Mouse (Mus musculus): ENCODE data around the gene Dpf2. TPM values are rescaled to one million over a fixed set of nuclear protein-coding genes. Genes with fewer than 3 reads are reported as not detected.

The Dpf2 gene
- total and polyA plus RNA-seq, 2 experiments from 2014 or later, result 56.8 to 64.5 TPM

GRCm38 (mm10) chr19:5874969-5875480, 37.8 kb downstream of the Dpf2 start, which contains the start of gene Frmd8:
Gene Frmd8, minus strand, starts transcription at chr19:5875274.
- TF ChIP-seq CTCF (IDR thresholded peaks at IDR 0.05; ENCODE audit: low read depth), result no peak
- DNase-seq, result peak; percentile 97
- H3K9me3 ChIP-seq (ENCODE audit: low read length), result no peaks in the 10 kb centered on the region
- ATAC-seq, result peak; percentile 97
- peak within 1 kb of the TSS; percentile 62 for H3K27ac ChIP-seq (ENCODE audit: low read depth, low read length)
- WGBS, result under 1% methylated on average over 37 of the region's 37 CpGs
- peaks cover 12% of the 10 kb centered on the region; the same call in 1 of the 2 replicates for H3K4me1 ChIP-seq (ENCODE audit: insufficient read depth)
- peak within 1 kb of the TSS; percentile 63 for H3K9ac ChIP-seq
- H3K4me3 ChIP-seq (ENCODE audit: low read depth, low read length), result peak within 1 kb of the TSS; percentile 67
- H3K27me3 ChIP-seq (ENCODE audit: insufficient read depth, low read length), result no peaks in the 10 kb centered on the region
- no peaks in the 10 kb centered on the region for H3K36me3 ChIP-seq (ENCODE audit: insufficient read depth)
- peak within 1 kb of the TSS; percentile 84 for H3K4me2 ChIP-seq (ENCODE audit: low read depth)

- Histone ChIP-seq H3K4me3 (ENCODE audit: low read depth, low read length) (peak overlapping the region; percentile 67), H3K9me3 (ENCODE audit: low read length) (no peaks in the 10 kb centered on the region), H3K4me2 (ENCODE audit: low read depth) (peak overlapping the region; percentile 84), H3K36me3 (ENCODE audit: insufficient read depth) (0 out of 2 replicates have a peak, but pooled peaks cover 1% of the 10 kb centered on the region), H3K4me1 (ENCODE audit: insufficient read depth) (peaks cover 12% of the 10 kb centered on the region; the same call in 1 of the 2 replicates), H3K9ac (peak overlapping the region; percentile 63), H3K27ac (ENCODE audit: low read depth, low read length) (no peak overlapping the region), H3K27me3 (ENCODE audit: insufficient read depth, low read length) (no peaks in the 10 kb centered on the region)
- ATAC-seq (no peak), DNase-seq (no peak)
- 5% methylated on average over 13 of the region's 13 CpGs for WGBS
- no peak for TF ChIP-seq CTCF (IDR thresholded peaks at IDR 0.05; ENCODE audit: low read depth)
Measured at GRCm38 (mm10) chr19:5874391-5874968, 38.3 kb downstream of the Dpf2 start.

- WGBS, result 92% methylated on average over 19 of the region's 19 CpGs
- Histone ChIP-seq H3K4me3 (ENCODE audit: low read depth, low read length) (no peak overlapping the region), H3K27ac (ENCODE audit: low read depth, low read length) (no peak overlapping the region), H3K9me3 (ENCODE audit: low read length) (no peaks in the 10 kb centered on the region), H3K27me3 (ENCODE audit: insufficient read depth, low read length) (no peaks in the 10 kb centered on the region), H3K9ac (no peak overlapping the region), H3K4me2 (ENCODE audit: low read depth) (no peak overlapping the region), H3K36me3 (ENCODE audit: insufficient read depth) (peaks cover 11% of the 10 kb centered on the region; the same call in 1 of the 2 replicates), H3K4me1 (ENCODE audit: insufficient read depth) (peaks cover 12% of the 10 kb centered on the region; the same call in 1 of the 2 replicates)
- no peak for ATAC-seq
- no peak for TF ChIP-seq CTCF (IDR thresholded peaks at IDR 0.05; ENCODE audit: low read depth)
- DNase-seq, result no peak
Measured at GRCm38 (mm10) chr19:5872931-5873556, 39.8 kb downstream of the Dpf2 start.

- no peak overlapping the region for H3K4me3 ChIP-seq (ENCODE audit: low read depth, low read length)
- DNase-seq (no peak), ATAC-seq (no peak)
- H3K4me2 ChIP-seq (ENCODE audit: low read depth), result no peak overlapping the region
- no peak overlapping the region for H3K27ac ChIP-seq (ENCODE audit: low read depth, low read length)
- 97% methylated on average over 4 of the region's 4 CpGs for WGBS
- H3K36me3 ChIP-seq (ENCODE audit: insufficient read depth), result peaks cover 14% of the 10 kb centered on the region
- peaks cover 12% of the 10 kb centered on the region; the same call in 1 of the 2 replicates for H3K4me1 ChIP-seq (ENCODE audit: insufficient read depth)
- no peak for TF ChIP-seq CTCF (IDR thresholded peaks at IDR 0.05; ENCODE audit: low read depth)
- H3K9me3 ChIP-seq (ENCODE audit: low read length), result no peaks in the 10 kb centered on the region
- no peak overlapping the region for H3K9ac ChIP-seq
- H3K27me3 ChIP-seq (ENCODE audit: insufficient read depth, low read length), result no peaks in the 10 kb centered on the region
Measured at GRCm38 (mm10) chr19:5872528-5872927, 40.3 kb downstream of the Dpf2 start.

- no peak overlapping the region for H3K27ac ChIP-seq (ENCODE audit: low read depth, low read length)
- no peak for ATAC-seq
- H3K4me1 ChIP-seq (ENCODE audit: insufficient read depth), result peaks cover 12% of the 10 kb centered on the region; the same call in 1 of the 2 replicates
- TF ChIP-seq CTCF (IDR thresholded peaks at IDR 0.05; ENCODE audit: low read depth), result no peak
- WGBS, result 52% methylated on average over 6 of the region's 6 CpGs
- H3K9ac ChIP-seq, result no peak overlapping the region
- no peaks in the 10 kb centered on the region for H3K27me3 ChIP-seq (ENCODE audit: insufficient read depth, low read length)
- H3K4me2 ChIP-seq (ENCODE audit: low read depth), result no peak overlapping the region
- no peaks in the 10 kb centered on the region for H3K9me3 ChIP-seq (ENCODE audit: low read length)
- DNase-seq, result no peak
- H3K36me3 ChIP-seq (ENCODE audit: insufficient read depth), result peaks cover 17% of the 10 kb centered on the region
- no peak overlapping the region for H3K4me3 ChIP-seq (ENCODE audit: low read depth, low read length)
Measured at GRCm38 (mm10) chr19:5871683-5872082, 41.1 kb downstream of the Dpf2 start.

- DNase-seq, result no peak
- Histone ChIP-seq H3K27me3 (ENCODE audit: insufficient read depth, low read length) (no peaks in the 10 kb centered on the region), H3K9me3 (ENCODE audit: low read length) (no peaks in the 10 kb centered on the region), H3K4me1 (ENCODE audit: insufficient read depth) (peaks cover 12% of the 10 kb centered on the region; the same call in 1 of the 2 replicates), H3K36me3 (ENCODE audit: insufficient read depth) (peaks cover 17% of the 10 kb centered on the region), H3K9ac (0 out of 2 replicates have a peak overlapping the region, but pooled peaks have one; percentile 6), H3K4me3 (ENCODE audit: low read depth, low read length) (no peak overlapping the region), H3K27ac (ENCODE audit: low read depth, low read length) (no peak overlapping the region; the same call in 1 of the 2 replicates), H3K4me2 (ENCODE audit: low read depth) (no peak overlapping the region)
- whole genome bisulfite sequencing, result 18% methylated on average over 7 of the region's 7 CpGs
- no peak for TF ChIP-seq CTCF (IDR thresholded peaks at IDR 0.05; ENCODE audit: low read depth)
- peak; percentile 42 for ATAC-seq
Measured at GRCm38 (mm10) chr19:5871273-5871672, 41.5 kb downstream of the Dpf2 start.

GRCm38 (mm10) chr19:5868096-5868495, 44.7 kb downstream of the Dpf2 start:
- ATAC-seq, result no peak
- no peak overlapping the region for H3K4me2 ChIP-seq (ENCODE audit: low read depth)
- H3K27me3 ChIP-seq (ENCODE audit: insufficient read depth, low read length), result no peaks in the 10 kb centered on the region
- no peak overlapping the region for H3K9ac ChIP-seq
- no peak for DNase-seq
- 88% methylated on average over 6 of the region's 6 CpGs for WGBS
- no peak overlapping the region for H3K27ac ChIP-seq (ENCODE audit: low read depth, low read length)
- TF ChIP-seq CTCF (IDR thresholded peaks at IDR 0.05; ENCODE audit: low read depth), result no peak
- H3K4me1 ChIP-seq (ENCODE audit: insufficient read depth), result no peaks in the 10 kb centered on the region
- no peak overlapping the region for H3K4me3 ChIP-seq (ENCODE audit: low read depth, low read length)
- no peaks in the 10 kb centered on the region for H3K9me3 ChIP-seq (ENCODE audit: low read length)
- H3K36me3 ChIP-seq (ENCODE audit: insufficient read depth), result peaks cover 33% of the 10 kb centered on the region
